Mouse (Mus musculus) common myeloid progenitor, adult 5-6 weeks (primary cell): ENCODE data around the gene Zswim7. TPM values are rescaled to one million over a fixed set of nuclear protein-coding genes. Genes with fewer than 3 reads are reported as not detected.
"Not testable (repeated sequence)": the region's sequence is repeated elsewhere in the genome, so short reads cannot be mapped to it uniquely, and the experiment has no call there.

Experiments used
- ATAC-seq: replicated peaks from 2 replicates; pipeline ENCODE4 v1.8.0; 2016; ENCODE audit warnings: low read depth, mild to moderate bottlenecking, moderate TSS enrichment, inconsistent platforms; ENCODE audit not compliant: poor library complexity, severe bottlenecking
- total RNA-seq: library from RNA; stranded (forward); fragments of 200-1000, 187-1606 nt; gene quantifications from 2 replicates; pipeline ENCODE4 v1.2.3, GENCODE M21; 2017

The Zswim7 gene
- 6.1 and 10.2 TPM in 2 replicates for total RNA-seq

DNA sequence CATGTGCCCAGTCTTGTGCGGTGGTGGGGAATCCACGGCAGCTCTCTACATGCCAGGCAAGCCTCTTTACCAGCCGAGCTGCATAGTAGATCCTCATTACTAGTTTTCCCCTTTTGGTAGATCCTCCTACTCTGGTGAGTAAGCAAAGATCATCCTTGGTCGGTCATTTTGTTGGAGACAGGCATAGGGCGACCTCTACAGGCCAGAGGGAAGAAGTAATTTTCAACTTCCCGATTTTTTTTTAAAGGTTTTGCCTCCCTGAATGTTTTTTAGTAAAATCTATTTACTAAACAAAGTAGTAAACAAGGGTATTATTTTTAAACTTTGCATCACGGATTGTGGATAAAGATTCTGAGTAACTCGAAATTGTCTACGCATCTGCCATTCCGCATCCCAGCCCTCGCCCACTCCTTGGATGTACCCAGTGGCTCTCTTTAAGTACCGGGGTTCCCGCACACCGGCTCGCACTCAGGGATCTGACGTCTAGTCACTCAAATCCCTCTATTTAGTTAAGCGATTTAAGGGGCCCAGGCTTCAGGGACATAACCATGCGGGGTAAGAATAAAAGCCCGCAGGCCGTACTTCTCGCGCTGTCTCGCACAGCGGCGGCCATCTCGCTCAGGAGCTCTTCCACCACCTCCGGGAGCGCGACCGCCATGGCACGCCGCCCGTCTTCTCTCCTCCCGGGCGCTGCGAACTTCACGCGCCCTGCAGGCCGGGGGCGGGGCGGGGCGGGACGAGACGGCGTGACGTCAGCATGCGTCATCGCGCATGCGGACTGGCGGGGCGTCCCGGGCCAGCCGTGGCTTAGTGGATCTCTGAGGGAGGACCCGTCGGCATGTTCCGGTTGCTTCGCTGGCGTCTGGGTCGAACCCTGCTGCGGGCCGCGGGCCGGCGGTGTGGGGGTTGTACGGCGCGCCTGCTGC, at the start of gene Zswim7, which contains the start of gene Ttc19:
Zswim7 (minus strand) TSS at position 701 of the 926 bp plus-strand sequence.
Ttc19 (plus strand) TSS at position 799 of the 926 bp plus-strand sequence.
- ATAC-seq, result peak; percentile 80

DNA sequence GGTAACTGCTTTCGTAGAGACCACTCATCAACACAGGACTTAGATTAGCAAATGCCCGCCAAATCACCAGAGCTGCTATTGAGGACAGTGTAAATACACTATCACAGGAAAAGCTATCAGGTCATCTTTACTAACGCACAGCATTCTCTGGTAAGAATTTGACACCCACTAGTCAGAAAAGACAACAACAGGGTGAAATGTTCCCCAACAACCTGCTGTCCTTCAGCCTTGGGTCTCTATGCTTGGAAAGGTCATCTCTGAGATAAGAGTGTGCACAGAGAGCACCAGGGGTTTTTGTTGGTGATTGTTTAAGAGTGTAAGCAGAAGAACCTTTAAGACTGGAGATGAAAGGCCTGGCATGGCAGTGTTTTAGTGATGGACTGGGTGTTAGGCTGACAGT, 42.5 kb upstream of the Zswim7 start:
- ATAC-seq, result no peak

DNA sequence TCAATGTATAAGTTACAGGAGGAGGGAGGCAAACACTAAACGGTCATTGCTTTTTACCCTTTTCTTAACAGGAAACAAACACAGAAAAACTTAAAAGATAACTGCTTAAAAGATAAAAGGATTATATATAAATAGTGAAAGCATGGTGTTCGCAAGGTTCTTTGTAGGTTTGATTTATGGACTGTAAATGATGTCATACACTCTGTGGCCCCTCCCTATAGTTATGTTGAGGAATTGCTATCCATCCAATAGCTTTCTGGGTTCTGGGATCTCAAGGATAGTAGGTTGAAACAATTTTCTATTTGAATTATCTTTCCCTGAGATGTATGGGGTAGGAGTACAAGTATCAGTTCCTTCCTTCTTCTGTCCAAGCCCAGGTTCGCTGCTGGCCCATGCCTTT, 38.9 kb upstream of the Zswim7 start:
- ATAC-seq, result no peak

DNA sequence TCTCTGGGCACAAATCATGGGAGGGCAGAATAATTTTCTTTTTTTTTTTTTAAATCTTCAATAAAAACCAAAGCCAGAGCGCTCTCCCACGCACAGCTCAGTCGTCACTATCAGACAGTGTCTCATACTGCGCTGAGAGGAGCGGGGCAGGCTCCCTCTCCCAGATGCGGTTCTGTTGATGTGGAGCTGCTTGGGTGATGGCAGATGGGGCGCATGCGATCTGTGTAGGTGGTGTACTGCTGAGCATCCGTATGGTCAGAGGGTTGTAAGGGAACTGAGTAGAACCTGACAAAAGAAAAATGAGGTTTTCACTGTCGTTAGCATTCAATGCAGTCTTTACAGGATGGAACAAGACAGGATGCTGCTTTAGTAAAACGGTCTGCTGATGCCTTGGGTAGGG, 36.6 kb upstream of the Zswim7 start:
- no peak for ATAC-seq

DNA sequence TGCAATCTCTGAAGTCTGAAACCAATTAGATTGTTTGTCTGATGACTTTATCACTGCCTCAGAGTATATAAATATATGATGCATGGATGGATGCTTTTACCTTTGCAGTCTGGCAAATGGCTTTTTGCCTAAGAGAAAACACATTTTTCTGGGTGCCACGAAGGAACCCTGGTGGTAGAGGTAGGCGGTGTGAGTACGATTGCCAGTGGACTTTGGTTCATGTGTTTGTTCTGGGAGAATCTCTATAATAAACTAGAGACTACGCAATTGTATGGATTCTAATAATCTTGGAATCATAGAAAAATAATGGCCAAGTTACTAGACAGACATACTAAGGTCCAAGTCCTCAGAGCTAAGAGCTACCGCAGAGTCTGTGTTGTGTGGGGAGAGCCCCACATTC, 33.8 kb upstream of the Zswim7 start:
- ATAC-seq, result no peak

DNA sequence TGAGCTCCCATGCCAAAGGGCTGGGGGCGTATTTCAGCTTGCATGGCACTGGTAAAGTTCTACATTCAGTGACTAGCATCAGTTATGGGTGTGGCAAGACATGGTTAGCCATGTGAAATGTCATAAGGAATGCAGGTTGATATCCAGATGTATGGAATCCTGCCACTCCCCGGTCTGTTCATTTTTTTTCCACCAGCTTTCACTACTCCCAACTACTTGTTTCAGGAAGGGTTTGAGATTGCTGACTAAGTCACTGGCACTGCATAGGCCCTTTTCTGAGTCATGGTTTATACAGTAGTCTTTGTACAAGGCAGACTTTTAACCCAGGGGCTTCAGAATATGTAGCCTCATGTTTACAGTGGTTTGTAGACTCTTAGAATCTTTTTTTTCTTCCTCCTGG, 28.1 kb upstream of the Zswim7 start:
- no peak for ATAC-seq

DNA sequence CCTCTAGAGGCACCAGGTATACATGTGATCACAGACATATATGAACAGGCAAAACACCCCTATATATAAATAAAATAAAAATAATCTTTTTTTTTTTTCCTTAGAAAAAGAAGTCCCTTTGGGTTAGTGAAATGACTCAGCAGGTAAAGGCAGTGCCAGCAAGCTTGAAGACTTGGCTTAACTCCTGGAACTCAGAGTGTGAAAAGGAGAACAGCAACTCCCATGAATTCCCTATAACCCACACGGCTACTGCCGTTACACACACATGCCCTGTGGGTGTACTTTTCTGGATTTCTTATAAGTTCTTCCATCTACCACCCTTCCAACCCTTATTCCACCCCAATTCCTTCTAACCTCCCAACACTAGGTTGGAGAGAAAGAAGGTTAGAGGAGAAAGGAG, 24.7 kb upstream of the Zswim7 start:
- no peak for ATAC-seq

DNA sequence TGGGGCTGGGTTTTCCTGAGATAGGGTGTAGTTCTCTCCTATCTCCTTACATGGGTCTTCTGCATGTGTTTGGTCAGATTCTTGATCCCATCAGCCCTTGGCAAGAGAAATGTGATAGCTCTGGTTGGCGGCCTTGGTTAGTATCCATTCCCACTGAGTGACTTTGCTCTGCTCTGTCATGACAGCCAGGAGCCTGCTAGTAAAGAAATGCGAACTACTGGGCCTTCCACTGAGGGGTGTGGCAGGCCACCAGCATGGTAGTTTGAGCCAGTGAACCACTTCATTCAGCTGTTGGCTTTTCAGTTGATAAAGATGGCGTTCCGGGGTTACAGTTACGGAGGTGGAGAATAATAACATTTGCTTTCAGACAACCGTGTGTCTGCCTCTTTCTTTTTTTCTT, 17.7 kb upstream of the Zswim7 start:
- no peak for ATAC-seq

DNA sequence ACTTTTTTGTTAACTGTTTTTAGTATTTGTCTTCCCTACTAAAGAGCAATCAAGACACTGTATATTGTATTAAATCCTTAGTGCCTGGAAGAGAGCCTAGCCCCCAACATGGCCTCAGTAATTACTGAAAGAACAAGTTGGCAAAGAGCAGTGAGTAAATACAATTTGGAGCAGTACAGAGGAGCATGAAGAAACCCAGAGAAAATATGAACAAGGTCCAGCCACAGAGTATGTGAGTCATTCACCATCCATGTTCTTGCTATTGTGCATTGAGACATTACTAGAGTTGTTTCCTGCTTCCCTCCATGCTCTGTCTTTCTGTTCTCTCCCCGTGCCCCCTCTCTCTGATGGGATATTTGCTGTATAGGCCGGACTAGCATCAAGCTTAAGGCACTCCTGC, 12.9 kb upstream of the Zswim7 start:
- no peak for ATAC-seq

DNA sequence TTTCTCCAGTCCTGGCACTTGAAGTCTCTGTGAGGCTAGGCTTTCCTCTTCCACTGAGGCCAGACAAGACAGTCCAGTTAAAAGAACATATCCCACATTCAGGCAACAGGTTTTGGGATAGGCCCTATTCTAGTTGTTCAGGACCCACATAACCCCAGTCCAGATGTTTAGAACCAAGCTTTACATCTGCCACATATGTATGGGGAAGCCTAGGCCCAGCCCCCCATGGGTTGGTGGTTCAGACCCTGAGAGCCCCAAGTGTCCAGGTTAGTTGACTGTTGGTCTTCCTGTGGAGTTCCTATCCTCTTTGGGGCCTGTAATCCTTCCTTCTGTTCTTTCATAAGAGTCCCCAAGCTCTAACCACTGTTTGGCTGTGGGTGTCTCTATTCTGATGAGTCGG, 6.5 kb upstream of the Zswim7 start:
- no peak for ATAC-seq

DNA sequence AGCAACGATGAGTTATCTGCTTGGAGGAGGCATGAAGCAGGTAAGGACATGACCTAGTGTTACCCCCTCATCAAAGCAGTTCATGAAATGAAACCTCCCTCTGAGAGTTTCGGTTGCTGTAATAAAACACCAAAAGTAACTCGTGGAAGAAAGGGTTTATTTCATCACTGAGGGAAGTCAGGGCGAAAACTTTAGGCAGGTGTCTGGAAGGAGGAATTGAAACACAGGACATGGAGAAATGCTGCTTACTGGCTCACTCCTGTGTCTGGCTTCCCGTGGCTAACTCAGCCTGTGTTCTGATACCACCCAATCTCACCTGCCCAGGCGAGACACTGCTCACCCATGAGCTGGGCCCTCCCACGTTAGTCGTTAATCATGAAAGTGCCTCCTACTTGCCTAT, 3.8 kb upstream of the Zswim7 start:
- no peak for ATAC-seq

DNA sequence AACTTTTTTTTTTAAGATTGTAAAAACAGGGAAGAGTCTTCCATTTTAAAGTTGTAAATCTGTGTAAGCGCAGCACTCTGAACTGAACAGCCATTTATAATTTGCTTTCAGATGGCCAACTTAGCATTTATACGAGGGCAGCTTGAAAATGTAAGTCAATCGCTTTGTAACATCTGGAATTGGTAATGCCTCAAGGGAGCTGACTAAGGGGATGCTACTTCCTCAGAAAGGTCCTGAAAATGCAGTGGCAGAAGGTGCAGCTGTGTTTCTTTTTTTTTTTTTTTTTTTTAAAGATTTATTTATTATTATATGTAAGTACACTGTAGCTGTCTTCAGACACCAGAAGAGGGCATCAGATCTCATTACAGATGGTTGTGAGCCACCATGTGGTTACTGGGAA, 2.8 kb upstream of the Zswim7 start:
- not testable (repeated sequence) for ATAC-seq

DNA sequence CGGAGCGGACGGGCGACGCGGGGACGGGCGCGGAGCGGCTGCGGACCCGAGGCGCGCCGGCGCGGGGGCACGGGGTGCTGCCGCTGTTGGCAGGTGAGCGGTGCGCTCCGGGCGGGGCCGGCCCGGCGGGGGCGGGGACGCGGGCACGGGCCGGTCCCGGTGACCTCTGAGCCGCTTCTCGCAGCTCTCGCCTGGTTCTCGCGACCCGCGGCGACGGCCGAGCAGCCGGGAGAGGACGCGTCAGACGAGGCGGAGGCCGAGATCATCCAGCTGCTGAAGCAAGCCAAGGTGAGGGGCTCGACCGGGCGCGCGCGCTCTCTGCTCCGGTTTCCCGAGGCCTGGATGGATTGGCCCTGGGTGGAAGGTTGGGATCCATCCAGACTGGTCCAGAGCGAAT, 424 bp upstream of the Zswim7 start:
- ATAC-seq, result no peak

DNA sequence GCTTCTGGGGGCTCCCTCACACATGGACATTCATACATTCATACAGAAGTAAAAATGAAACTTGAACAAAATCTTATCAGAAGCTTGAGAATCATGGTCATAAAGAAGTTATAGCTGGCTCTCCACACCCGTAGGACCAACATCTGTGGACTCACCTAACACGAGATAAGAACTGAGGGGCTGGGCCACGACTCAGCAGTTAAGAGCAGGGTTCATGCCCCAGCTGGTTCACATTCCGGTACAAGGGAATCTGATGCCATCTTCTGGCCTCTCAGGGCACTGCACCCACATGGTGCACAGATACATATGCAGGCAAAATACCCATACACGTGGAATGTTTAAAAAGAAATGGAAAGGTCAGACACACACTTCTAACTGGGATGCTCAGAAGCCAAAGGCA, 3.1 kb downstream of the Zswim7 start:
- ATAC-seq, result peak; percentile 69

DNA sequence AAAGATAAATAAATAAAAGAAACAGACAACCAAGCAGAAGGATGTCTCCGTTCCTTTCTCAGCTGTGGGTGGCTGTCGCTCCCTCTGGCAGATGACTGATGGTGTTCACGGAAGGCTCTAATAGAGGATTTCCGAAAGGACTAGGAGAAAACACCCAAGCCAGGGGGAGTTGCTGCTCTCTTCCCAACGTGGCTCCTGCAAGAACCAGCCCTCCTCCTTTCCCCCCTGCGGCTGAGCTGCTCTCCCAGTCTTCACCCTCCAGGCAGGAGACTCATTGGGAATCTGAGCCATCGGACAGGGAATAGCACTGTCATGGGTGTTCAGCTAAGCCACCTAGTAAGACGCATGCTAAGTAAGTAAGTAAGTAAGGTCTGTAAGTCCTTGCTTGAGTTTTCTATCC, 4.1 kb downstream of the Zswim7 start:
- no peak for ATAC-seq

DNA sequence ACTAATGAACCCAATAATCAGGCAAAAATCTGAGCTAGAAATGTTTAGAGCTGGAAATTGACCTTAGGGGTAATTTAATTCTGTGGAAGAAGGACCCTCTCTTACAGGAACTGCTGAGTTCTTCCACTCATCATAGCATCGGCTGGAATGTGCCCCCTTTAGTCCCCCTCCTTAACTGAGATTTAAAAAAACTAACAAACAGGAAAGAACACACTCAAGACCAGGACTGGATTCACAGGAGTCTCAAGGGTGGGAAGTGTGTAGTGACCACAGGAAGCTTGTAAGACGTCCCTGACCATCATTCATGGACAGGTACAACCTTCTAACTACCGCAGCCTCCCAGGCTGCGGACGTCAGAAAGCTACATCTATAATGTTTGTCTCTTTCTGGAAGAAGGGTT, 10.3 kb downstream of the Zswim7 start:
- no peak for ATAC-seq

DNA sequence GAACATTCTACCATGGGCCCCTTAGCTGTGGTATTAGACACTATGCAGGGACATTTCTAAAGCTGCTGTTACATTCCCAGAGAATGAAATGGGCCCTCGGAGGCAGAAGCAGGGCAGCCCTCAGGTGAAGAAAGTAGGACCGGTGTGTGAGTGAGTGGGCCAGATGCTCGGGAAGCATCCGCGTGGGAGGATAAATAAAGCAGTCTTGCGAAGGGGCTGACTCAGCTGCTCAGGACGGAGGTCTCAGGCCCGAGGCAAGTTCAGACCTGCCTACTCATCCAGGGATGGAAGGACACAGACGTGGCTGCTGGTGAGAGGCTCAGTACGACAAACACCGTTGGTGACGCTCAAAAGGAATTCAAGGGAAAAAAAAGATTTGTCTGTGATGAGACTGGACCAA, 12.1 kb downstream of the Zswim7 start:
- no peak for ATAC-seq

DNA sequence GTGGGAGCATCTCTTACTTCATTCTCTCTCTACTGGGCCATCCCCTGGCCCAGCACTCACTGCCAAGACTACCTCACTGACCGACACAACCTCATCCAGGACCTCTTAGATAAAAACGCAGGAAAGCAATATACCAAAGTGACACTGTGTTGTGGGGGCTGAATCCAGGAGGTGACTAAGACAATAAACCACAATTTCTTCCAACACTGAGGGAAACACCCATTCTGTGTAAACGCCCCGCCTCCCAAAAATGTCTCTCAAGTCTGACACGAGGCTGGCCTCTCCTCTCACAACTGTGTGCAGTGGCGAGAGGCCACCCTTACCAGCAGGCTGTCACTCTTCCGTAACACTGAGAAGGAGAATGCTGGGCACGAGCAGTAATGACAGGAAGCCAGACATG, 12.8 kb downstream of the Zswim7 start:
- no peak for ATAC-seq

DNA sequence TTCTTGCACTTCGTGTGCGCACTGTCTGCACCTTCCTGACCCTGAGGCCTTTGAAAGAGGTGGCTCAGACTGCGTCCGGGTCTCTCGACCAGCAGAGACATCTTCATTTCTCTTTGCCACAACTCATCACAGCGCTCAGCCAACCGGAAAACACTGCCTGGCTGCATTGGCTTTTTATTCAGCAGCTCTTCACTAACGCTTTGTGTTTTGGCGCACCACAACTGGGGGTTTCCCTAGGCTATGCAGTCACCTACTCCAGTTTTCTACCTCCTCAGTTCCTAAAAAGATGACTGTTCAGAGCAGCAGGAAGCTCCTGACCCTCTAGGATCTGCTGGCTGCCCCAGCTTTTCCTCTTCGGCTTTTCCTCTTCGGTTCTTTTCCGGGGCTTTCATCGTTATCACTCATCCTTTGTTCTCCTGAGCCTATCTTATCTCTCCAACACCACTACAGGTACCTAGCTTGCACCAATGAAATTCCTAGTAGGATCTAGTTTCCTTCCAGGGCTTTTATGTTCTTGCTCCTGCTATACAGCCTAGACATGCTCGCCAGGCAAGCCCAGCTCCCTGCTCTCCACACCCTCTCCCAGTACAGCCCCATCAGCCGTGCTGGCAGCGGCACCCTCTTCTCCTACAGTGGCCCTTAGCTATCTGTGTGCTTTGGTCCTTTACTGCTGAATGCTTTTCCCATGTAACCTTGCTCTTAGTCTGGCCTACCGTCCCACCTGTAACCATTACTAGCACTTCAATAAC, 14.5 kb downstream of the Zswim7 start:
- ATAC-seq, result no peak

DNA sequence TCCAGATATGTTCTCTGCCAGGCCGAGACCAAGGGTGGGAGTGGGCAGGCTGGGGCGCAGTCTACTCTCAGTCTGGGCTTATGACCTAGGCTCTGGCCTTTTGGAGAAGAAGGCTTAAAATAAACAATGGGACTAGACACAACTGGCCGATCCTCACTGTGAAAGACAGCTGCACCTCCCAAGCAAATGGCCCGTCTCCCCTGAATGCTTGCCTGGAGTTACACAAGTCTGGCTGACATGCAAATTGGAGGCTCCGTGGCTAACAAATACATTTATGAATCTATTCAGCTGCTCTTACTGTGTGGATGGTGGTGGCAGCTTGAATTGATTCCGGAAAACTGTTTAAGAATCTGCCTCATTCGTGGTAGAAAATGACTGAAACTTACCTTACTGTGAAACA, 15.5 kb downstream of the Zswim7 start:
- no peak for ATAC-seq

DNA sequence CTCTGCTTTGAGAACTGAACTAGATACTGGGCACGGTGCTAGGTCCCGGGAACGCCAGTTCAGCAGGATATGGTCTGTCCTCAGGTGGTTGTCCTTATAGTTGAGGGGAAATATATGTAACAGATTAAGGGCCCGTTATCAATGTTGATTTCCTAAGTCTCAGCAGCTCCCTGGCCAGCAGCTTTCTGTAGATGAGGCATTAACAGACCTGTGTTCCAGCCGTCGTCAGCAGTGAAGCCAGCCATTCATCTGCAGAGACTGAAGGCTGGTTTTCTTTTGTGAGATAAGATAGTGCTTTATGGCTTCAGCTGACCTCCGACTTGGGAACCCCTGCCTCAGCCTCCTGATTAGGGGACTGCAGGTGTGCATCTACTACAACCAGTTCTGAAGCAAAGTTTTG, 17.2 kb downstream of the Zswim7 start:
- ATAC-seq, result no peak
